Mouse (Mus musculus): ENCODE measurements around the gene Syt12. TPM values are rescaled to one million over a fixed set of nuclear protein-coding genes. Genes with fewer than 3 reads are reported as not detected.

Gene Syt12
- polyA plus RNA-seq, 1 experiment from 2014 or later: 1.7 TPM

- Histone ChIP-seq H3K4me3 (replicated peaks) (peak within 1 kb of the TSS; percentile 99), H3K9me3 (replicated peaks) (no peaks in the 10 kb centered on the region), H3K36me3 (no peaks in the 10 kb centered on the region), H3K27me3 (no peaks in the 10 kb centered on the region), H3K4me2 (replicated peaks) (peak within 1 kb of the TSS; percentile 70), H3K4me1 (peaks cover 23% of the 10 kb centered on the region), H3K9ac (peak within 1 kb of the TSS; percentile 62), H3K27ac (replicated peaks) (peak within 1 kb of the TSS; percentile 90)
- ATAC-seq (ENCODE audit: insufficient number of reproducible peaks, low FRiP score, low TSS enrichment, low read depth): peak; percentile 49
- WGBS: under 1% methylated on average over 73 of the region's 82 CpGs
Measured at GRCm38 (mm10) chr19:4397798-4398629, 79.2 kb downstream of the Syt12 start, which contains the start of gene Kdm2a. TSS of gene Kdm2a (minus strand) at chr19:4398285.

- peak overlapping the region; percentile 70 for H3K4me2 ChIP-seq (replicated peaks)
- no peaks in the 10 kb centered on the region for H3K27me3 ChIP-seq
- H3K4me1 ChIP-seq: peaks cover 28% of the 10 kb centered on the region
- under 1% methylated on average over 74 of the region's 90 CpGs for WGBS
- peak overlapping the region; percentile 100 for H3K9ac ChIP-seq
- ATAC-seq (ENCODE audit: insufficient number of reproducible peaks, low FRiP score, low TSS enrichment, low read depth): peak; percentile 96
- peak overlapping the region; percentile 97 for H3K27ac ChIP-seq (replicated peaks)
- no peaks in the 10 kb centered on the region for H3K9me3 ChIP-seq (replicated peaks)
- no peaks in the 10 kb centered on the region for H3K36me3 ChIP-seq
- H3K4me3 ChIP-seq (replicated peaks): peak overlapping the region; percentile 99
Measured at GRCm38 (mm10) chr19:4396998-4397797, 80.0 kb downstream of the Syt12 start.

GRCm38 (mm10) chr19:4396081-4396997 lies 80.9 kb downstream of the Syt12 start:
- under 1% methylated on average over 80 of the region's 80 CpGs for WGBS
- peaks cover 28% of the 10 kb centered on the region for H3K4me1 ChIP-seq
- peak overlapping the region; percentile 97 for H3K27ac ChIP-seq (replicated peaks)
- peak; percentile 18 for ATAC-seq (ENCODE audit: insufficient number of reproducible peaks, low FRiP score, low TSS enrichment, low read depth)
- peak overlapping the region; percentile 99 for H3K4me3 ChIP-seq (replicated peaks)
- H3K9ac ChIP-seq: peak overlapping the region; percentile 100
- H3K27me3 ChIP-seq: no peaks in the 10 kb centered on the region
- H3K9me3 ChIP-seq (replicated peaks): no peaks in the 10 kb centered on the region
- peak overlapping the region; percentile 68 for H3K4me2 ChIP-seq (replicated peaks)
- H3K36me3 ChIP-seq: no peaks in the 10 kb centered on the region

Other genes starting within 250 kb of the Syt12 start
- 33.5 and 34.0 TPM in 2 replicates for gene Pold4, start 245.5 kb downstream of the Syt12 start, polyA plus RNA-seq (2015; fragmentation: Nextera tagmentation; extraction: Ambion mirVana)
- 27.5 and 34.4 TPM in 2 replicates for gene Ssh3, start 208.3 kb downstream of the Syt12 start, polyA plus RNA-seq (2015; fragmentation: Nextera tagmentation; extraction: Ambion mirVana)
- 13.0 and 13.7 TPM in 2 replicates for gene Ankrd13d, start 194.3 kb downstream of the Syt12 start, polyA plus RNA-seq (2015; fragmentation: Nextera tagmentation; extraction: Ambion mirVana)
- 20.1 and 24.4 TPM in 2 replicates for gene Grk2, start 171.2 kb downstream of the Syt12 start, polyA plus RNA-seq (2015; fragmentation: Nextera tagmentation; extraction: Ambion mirVana)
- 50.4 and 55.0 TPM in 2 replicates for gene Kdm2a, start 79.2 kb downstream of the Syt12 start, polyA plus RNA-seq (2015; fragmentation: Nextera tagmentation; extraction: Ambion mirVana)
- gene Rhod, start 38.0 kb downstream of the Syt12 start, polyA plus RNA-seq (2015; fragmentation: Nextera tagmentation; extraction: Ambion mirVana): 47.4 and 50.5 TPM in 2 replicates
- gene 2010003K11Rik, start 21.1 kb upstream of the Syt12 start, polyA plus RNA-seq (2015; fragmentation: Nextera tagmentation; extraction: Ambion mirVana): not detected in 2 replicates
- 20.1 and 20.2 TPM in 2 replicates for gene Pcx, start 33.0 kb upstream of the Syt12 start, polyA plus RNA-seq (2015; fragmentation: Nextera tagmentation; extraction: Ambion mirVana)
- 7.6 and 8.4 TPM in 2 replicates for gene Lrfn4, start 138.2 kb upstream of the Syt12 start, polyA plus RNA-seq (2015; fragmentation: Nextera tagmentation; extraction: Ambion mirVana)
- gene Rce1, start 148.2 kb upstream of the Syt12 start, polyA plus RNA-seq (2015; fragmentation: Nextera tagmentation; extraction: Ambion mirVana): 65.6 and 65.9 TPM in 2 replicates
- gene Gm960, start 221.2 kb upstream of the Syt12 start, polyA plus RNA-seq (2015; fragmentation: Nextera tagmentation; extraction: Ambion mirVana): 2.6 and 5.4 TPM in 2 replicates
- 5.3 TPM in 2 replicates for gene Sptbn2, start 233.7 kb upstream of the Syt12 start, polyA plus RNA-seq (2015; fragmentation: Nextera tagmentation; extraction: Ambion mirVana)

Data from embryonic facial prominence, embryonic 15.5 days (tissue).